Mouse (Mus musculus) urinary bladder, adult 18-20 months (tissue): ENCODE data around the gene Cbfa2t2.

ENCODE experiments used
- DNase-seq, 2 experiments: peaks; one replicate each; pipeline ENCODE4 v3.0.0; 2022; ENCODE audit warnings: low spot score in 2 of 2, mixed read lengths in 2 of 2

Gene Cbfa2t2

DNA sequence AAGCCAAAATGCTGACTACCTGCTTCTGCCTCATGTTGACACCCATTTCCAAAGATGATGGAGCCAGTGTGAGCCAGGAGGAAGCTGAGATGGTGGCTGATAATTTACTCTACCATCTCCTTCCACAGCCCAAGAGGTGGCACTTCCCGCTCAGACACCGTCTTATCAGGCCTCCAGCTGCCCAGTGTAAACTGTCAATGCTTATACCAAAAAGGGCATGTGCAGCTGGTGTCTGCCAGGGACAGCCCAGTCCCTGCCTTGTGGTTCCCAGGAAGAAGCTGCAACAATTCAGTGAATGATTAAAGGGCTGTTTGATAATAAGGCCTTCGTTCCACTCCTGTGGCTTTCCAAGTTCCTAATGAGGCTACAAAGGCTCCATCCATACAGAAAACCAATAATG, 102.4 kb downstream of the Cbfa2t2 start:
- no peak for DNase-seq

DNA sequence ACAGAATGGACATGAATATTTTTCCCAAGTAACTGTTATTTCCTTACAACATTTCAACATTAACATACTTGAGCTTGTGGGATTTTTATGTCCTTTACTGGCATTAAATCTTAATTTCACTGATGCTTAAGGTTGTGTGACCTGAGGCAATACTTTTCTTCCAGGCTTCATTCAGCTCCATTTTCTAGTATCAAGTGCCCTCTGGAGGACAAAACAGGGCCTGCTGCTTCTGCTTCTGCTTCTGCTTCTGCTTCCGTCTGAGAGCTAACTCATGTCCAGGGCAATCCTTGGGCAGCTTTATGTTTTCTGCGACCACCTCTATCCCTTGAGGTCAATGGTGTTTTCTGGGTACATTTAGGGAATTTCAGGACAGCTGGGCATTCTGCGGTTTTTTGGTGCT, 103.4 kb downstream of the Cbfa2t2 start:
- DNase-seq = no peak

DNA sequence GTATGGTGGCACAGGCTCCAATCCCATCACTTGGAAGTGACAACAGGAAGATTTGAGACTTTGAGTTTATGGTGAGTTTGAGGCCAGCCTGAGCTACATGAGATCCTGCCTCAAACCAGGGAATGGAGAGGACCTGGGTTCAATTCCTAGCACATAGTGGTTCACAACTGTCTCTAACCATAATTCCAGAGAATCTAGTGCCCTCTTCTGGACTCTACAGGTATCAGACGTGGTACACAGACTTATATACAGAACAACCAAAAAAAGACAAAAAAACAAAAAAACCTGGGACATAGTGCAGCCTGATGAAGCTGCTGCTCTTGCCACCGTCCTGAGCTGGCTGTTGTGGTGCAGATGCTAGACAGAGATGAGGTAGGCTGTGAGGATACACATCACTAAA, 105.3 kb downstream of the Cbfa2t2 start:
- no peak for DNase-seq

DNA sequence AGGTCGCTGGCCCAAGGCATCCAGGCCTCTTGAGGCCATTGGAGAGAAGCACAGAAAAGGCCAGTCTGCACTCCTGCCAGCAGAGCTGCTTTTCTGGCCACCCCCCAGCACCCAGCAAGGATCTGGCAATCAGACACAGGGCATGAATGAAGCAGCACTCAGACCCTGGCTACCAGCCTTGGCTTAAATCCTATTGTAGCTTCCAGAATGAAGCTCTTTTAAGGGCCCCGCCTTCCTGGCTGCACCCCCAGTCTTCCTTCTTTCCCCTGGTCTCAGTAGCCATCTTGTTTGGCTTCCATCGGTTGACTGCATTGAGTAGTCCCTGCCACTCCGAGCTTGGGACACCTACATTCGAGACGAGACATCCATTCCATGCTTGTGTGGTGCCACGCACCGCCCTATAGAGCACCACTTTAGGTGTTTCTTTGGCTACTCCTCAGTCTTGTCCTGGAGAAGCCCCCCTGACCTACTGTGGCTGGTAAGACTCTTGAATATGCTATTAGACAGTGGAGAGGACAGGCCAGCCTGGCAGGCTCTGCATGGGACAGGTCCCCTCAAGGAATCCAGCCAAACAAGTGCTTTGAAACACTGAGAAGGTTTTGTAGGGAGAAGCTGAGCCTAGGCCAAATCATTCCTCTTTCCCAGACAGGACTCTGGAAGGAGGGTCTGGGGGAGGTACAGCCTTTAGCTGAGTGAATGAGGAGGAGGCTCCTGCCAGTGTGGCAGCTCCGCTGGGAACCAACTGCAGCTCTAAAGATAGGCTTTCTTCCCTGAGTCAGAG, 107.5 kb downstream of the Cbfa2t2 start:
- no peak for DNase-seq

DNA sequence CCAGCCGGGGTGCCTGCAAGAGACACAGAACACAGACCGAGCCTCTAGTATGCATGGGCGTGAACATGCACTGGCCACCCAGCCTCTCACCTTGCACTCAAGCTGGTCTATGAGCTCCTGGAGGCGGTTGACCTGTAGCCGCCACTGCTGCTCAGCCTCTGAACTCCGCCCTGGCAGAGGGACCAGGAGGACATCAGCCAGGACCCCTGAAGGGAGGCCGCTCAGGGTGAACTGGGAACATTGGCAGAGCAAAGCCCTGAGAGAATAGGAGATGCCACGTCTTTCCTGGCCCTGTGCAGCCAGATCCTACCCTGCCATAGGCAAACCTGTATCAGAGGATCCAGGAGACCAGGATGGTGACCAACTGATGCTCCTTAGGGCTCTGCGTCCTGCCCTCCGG, 110.4 kb downstream of the Cbfa2t2 start, which contains the start of gene 1700003F12Rik:
Gene 1700003F12Rik (plus strand): TSS at position 375 of the 400 bp plus-strand sequence.
- no peak for DNase-seq

DNA sequence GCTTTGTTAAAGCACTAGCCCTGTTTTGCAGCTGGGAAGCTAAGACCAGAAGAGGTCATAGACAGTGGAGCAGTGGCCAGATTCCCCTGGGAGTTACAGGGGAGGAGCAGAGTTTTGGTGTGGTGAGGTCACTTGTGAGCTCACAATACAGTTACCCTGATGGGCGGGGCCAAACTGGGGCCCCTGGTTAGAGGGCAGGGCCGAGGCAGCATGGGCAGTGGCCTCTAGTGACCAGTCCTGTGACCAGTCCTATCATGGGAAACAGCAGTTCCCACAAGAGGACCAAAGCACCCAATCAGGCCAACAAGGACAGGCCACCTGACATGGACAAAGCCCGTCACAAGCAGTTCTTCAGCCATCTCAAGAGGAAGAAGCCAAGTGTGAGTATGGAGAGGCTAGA, 112.4 kb downstream of the Cbfa2t2 start:
- no peak for DNase-seq

DNA sequence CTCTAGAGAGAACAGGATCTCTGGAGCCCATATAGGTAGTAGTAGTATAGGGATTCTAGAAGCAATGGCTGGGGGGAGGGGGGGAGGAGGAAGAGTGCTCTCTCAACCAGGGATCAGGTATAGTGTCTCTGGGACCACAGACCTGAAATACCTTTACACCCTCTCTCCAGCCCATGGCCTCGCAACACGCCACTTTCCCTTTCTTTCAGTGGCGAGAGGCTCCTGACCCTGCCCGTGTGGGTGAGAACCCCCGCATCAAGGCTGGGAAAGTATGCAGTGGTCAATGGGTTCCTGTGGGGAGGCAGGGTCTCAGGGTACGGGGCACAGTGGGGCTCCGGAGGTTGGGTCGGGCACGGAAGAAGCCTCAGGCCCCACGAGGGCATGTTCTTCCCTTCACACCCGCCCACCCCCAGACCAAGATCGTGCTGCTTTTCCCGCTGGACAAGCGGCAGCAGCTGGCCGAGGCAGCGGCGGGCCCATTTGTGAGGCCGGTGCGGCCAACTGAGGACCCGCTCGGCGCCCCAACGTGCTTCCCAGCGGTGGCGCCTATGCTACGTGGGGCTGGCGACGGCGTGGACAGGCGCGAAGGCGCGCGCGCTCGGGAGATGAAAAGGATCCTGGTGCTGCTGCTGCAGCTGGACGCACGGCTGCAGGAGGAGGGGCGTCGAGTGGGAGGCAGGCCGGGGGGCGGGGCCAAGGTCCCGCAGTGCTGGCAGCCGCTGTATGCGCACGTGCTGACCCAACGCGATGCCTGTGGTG, 113.0 kb downstream of the Cbfa2t2 start:
- no peak for DNase-seq

DNA sequence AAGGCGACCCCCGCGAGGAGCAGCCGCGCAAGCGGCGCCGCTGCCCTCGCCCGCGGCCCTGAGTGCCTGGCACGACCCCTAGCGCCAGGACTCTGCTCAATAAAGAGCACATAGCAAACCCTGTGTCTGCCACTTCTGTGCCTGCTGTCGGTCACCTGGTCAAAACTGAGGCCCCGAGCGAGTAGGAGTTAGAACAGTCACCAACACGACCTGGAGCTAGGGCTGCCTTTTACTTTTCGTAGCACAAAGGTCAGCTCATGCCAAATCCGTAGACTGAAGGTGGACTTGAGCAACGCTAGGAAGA, 113.6 kb downstream of the Cbfa2t2 start:
- no peak for DNase-seq

DNA sequence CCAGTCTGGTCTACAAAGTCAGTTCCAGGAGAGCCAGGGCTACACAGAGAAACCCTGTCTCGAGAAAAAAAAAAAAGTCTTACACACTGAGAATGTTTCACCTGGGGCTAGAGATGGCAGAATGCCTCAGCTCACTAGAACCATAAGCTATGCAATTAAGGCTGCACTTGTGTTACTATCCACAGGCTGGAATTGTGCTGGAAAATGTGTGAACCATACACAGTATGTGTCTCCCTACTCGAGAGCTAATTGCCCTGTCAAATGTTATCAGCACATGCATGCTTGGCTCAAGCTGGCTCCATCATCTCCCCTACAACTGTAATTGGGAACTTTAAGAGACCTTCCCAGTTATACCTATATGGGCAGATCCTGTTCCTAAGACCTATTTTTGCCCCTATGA, 114.7 kb downstream of the Cbfa2t2 start:
- no peak for DNase-seq

DNA sequence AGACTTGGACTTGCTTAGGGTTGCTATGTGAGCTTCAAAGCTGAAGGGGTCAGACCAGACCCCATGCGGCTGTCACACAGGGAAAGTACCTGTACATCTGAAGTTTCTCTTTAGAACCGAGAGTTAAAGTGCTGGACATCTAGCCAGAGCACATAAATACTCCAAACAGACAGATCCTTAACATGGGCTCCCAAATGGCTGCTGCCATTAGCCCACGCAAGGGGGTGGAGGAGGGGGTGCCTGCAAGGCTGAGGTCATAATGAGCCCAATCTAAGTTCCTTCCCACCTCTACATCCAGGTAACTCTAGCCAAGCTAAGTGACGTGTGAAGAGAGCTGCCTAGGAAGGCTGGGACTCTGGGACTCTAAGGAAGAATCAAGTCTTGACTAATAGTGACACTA, 115.2 kb downstream of the Cbfa2t2 start, which contains the start of gene Actl10:
Gene Actl10 (plus strand): TSS at position 301 of the 400 bp plus-strand sequence.
- no peak for DNase-seq

DNA sequence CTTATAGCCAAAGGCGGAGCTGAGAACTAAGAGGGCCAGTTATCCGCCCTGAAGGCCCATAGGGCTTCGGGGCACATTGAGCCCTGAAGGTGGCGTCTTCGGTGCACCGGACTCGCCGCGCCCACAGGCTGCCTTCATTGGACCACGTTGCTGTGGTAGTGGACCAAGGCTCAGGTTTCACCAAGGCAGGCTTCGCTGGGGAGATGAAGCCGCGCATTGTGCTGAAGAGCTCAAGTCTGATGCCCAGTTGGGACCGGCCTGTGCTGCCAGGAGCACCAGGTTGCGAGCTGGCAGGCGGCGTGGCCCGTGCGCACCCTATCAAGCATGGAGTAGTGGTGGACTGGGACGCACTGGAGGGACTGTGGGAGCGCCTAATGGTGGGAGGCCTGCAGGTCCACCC, 115.6 kb downstream of the Cbfa2t2 start:
- no peak for DNase-seq

DNA sequence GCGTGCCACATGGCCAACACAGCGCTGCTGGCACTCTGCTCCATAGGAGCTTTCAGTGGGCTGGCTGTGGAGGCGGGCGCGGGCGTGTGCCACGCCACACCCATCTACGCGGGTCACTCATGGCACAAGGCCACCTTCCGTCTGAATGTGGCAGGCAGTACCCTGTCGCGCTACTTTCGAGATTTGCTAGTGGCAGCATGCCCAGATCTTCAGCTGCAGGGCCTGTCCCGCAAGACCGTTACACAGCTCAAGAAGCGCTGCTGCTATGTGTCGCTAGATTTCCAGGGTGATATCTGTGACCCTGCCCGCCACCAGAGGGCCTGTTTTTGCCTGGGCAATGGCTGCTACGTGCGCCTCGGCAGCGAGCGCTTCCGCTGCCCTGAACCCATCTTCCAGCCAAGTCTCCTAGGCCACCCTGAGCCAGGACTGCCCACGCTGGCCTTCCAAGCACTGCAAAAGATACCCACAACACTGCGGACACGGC, 116.2 kb downstream of the Cbfa2t2 start:
- DNase-seq = peak; percentile 56 to 64

DNA sequence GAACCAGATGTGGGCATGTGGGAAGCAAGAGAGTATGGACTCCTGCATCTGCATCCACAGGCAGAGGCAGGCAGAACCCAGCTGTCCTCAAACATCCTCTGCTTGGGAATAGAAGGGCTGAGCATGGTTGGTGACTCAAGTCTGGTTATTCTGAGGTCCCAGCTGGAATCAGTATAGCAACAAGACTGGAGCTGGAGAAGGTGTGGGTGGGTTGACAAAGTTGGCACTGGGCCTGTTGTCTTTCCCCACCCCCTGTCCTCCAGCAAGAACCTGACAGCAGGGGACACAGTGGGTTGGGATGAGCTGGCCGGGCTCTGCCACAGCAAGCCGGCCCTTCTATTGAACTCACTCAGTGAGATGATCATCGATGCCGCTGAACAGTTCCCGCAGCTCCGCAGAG, 119.0 kb downstream of the Cbfa2t2 start:
- no peak for DNase-seq

DNA sequence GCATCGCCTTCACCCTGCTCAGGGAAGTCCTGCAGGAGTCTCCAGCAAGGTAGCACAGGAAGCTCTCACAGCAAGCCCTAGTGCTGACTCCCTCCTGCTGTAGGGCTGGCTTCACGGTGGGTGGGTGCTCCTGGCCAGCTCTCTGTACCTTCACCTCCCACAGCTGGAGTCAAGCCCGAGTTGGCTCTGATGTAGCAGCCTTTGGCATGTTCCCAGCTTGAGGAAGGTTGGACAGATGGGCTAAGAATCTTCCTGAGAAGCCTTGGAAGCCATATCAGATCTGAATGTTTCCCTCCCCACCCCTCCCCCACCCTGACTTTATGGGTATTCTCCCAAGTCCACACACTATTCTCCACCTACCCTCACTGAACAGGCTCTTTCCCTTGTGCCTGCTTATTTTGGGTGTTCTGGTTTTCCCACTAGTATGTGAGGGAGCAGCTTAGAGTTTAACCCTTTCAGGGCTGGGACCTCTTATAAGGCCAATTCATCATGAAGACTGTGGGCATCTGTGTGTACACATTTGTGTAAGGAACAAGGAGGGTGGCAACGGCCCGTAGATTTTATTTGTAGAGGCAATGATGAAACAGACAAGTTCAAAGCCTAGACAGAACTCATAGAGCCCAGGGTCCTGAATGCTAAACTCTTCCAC, 121.0 kb downstream of the Cbfa2t2 start:
- no peak for DNase-seq

DNA sequence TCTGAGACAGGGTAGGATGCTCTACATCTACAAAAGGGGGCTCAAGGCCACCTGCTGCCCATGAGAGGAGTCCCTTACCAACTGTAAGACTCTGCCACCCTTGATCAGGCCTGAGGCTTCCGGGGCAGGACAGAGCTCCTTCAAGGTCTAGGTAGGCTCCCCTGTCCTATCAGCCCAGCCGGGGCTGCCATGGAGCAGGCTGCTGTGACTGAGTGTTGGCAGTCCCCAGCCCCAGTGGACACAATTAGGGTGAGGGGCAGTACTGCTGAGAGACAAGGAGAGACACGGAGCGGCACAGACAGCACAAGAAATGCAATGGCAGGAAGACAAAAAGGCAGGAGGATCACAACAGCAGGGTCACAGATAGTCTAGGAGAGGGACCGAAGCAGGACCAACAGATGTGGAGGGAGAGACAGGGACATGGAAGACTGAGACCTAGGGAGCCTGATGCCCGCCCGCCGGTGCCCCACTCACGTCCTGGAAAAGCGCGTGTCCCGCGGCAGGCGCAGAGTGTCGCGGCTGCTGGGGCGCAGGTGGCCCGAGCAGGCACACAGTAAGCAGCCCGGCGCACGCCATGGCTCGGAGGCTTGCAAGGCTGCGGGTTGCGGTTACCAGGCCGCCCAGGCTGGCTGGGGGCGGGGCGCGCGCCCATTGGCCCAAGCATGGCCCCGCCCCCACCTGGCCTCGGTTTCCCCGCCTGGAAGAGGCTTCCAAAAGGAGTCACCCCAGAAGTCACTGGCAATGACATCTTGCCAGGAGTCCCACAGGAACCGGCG, 122.2 kb downstream of the Cbfa2t2 start, which contains the start of gene Necab3:
Gene Necab3 (minus strand): TSS at position 627 of the 776 bp plus-strand sequence.
- DNase-seq = no peak

DNA sequence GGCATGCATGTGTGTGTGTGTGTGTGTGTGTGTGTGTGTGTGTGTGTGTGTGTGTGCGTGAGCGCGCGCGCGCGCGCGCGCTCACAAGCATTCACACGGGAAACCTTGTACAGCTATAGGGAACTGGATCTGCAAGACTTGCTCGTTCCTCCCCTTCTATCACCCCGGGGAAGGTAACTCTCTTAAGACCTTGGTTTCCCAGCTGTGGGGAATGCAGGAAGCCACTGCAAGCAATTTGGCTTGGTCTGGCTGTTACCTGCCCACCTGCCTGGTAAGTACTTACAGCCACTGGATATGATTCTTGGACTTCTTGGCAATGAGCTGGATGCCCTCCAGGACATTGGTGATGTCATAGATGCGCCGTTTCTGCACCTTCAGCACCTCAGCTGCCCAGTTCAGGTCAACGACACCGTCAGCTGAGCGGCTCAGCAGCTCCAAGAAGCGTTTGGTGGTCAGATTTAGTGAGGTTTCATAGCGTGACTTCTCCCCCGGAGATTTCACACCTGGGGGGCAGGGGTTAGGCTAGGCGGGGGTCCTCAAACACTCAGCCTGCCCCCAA, 127.4 kb downstream of the Cbfa2t2 start:
- no peak for DNase-seq

DNA sequence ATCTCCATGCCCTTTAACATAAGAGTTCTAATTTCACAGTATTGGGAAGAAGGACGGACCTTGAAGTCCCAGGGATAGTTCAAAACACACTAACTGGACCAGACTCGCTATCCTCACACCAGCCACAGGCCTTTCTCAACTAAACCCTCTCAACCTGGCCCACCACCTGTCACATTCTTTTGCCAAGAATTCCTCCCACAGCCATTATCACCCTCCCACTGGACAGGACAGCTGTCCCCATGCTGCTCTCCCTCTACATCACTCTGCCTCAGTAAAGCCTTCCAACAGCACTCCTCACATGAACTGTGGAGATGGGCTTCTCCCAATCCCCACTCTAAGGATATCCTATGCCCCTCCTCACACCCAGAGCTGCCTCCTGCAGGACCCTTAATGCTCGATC, 129.3 kb downstream of the Cbfa2t2 start:
- no peak for DNase-seq

DNA sequence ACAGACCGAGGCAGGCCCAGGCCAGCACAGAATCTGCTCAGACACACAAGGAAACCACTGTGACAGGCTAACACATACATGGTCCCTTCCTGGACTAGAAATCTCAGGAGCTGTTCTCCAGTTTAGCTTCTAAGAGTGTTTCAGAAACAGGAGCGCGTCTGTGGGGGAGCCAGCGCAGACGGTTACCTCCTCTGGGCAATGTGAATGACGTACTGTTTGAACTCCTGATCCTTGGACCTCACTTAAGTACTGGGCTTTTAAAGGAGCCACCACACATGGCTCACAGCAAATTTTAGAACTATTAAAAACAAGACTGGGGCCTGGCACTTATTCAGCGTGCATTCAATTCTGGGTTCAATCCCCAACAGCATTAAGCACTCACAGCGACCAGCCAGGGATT, 130.4 kb downstream of the Cbfa2t2 start:
- no peak for DNase-seq

DNA sequence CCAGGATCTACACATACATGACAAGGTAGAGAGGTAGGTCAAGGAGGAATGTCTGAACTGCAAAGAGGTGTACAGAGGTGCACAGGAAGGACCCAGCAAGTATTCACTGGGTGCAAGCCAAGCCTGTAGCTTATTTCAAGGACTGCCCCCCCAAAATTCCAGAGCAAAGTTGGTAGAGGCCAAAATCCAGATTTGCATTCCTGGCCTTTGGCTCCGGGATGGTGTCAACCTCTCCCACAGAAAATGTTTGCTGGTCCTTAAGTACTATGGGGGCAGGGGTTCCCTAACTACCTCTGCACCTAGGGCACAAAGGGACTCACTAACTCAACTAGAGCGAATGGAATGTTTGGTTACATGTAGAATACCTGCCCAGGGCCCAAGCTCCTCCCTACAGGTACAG, 131.5 kb downstream of the Cbfa2t2 start:
- no peak for DNase-seq

DNA sequence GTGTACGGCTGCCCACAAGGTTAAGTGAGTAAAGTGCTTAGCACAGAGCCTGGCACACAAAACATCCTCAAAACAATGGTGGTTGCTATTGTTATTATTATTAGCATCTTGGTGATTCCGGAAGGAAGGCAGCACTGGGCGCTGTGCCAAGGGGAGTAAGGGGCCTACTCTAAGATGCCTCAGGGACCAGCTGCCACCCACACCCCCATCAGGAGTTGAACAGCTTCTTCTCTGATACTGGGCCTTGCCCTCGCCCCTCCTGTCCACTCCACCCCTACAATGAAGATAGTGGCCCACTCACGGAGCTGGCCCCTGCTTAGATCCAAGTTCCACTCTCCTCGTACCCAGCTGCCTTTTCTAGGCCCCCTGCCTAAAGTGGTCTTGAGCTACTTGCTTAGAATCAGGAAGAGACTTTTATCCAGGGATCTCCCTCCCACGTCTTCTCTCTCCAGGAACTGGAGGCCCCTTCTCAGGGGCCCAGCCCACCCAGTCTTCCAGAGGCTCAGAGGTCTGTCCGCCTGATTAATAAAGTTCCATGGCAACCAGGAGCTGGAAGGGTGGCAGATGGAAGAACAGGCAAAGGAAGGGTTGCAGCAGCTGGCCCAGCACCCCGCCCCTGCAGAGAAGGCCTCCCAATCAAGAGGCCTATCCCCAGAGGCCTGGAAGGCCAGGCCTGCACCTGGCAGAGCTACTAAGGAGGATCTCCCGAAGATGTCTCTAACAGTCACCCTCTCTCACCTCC, 132.2 kb downstream of the Cbfa2t2 start:
- no peak for DNase-seq
